Mouse (Mus musculus) small intestine, adult 2 months (tissue): ENCODE results near the gene Oosp2. TPM values are rescaled to one million over a fixed set of nuclear protein-coding genes. Genes with fewer than 3 reads are reported as not detected.

ENCODE experiments used
- H3K27ac ChIP-seq: fragments of 200-500 bp; 2 replicates; pipeline ENCODE4 v1.5.1; 2012; ENCODE audit warnings: low read depth, low read length, control low read depth, inconsistent platforms; ENCODE audit not compliant: insufficient read depth
- H3K27me3 ChIP-seq: fragments of 200-500 bp; 2 replicates; pipeline ENCODE4 v1.6.1; 2012; ENCODE audit warnings: mild to moderate bottlenecking, moderate library complexity, low read length, inconsistent platforms; ENCODE audit not compliant: control insufficient read depth, insufficient read depth
- H3K36me3 ChIP-seq: fragments of 200-500 bp; 2 replicates; pipeline ENCODE4 v1.6.1; 2012; ENCODE audit warnings: mild to moderate bottlenecking, low read length, control low read depth, inconsistent platforms; ENCODE audit not compliant: control insufficient read depth, insufficient read depth
- H3K4me1 ChIP-seq: fragments of 200-500 bp; 2 replicates; pipeline ENCODE4 v1.6.1; 2012; ENCODE audit warnings: low read length, inconsistent platforms, mixed read lengths; ENCODE audit not compliant: control insufficient read depth, insufficient read depth, insufficient read length
- H3K4me3 ChIP-seq: fragments of 200-500 bp; 2 replicates; pipeline ENCODE4 v1.5.1; 2012; ENCODE audit warnings: low read depth, mild to moderate bottlenecking, control low read depth, inconsistent platforms, low read length, moderate library complexity
- CTCF ChIP-seq: fragments of 200-500 bp; IDR thresholded peaks from 2 replicates; pipeline ENCODE4 v1.5.1; 2012; ENCODE audit warnings: low read depth, mild to moderate bottlenecking, control low read depth, inconsistent platforms, low read length, moderate library complexity, mixed read lengths; ENCODE audit not compliant: insufficient replicate concordance, insufficient read length; ENCODE audit errors: extremely low read depth
- POLR2A ChIP-seq: fragments of 200-500 bp; IDR thresholded peaks from 2 replicates; pipeline ENCODE4 v1.6.1; 2012; ENCODE audit warnings: low read depth, mild to moderate bottlenecking, control low read depth, inconsistent platforms, low read length, moderate library complexity
- WGBS: fragments of 180-500 bp; shearing (Covaris S2); methylation state at CpG from one replicate; pipeline ENCODE4 v1.1.7; 2018; 5-methylcytosine and 5-hydroxymethylcytosine counted together
- polyA plus RNA-seq: library from polyadenylated mRNA; depleted of rRNA; stranded (reverse); fragments of >200 nt; gene quantifications from 2 replicates; pipeline ENCODE4 v1.2.3, GENCODE M21; 2012

Gene Oosp2
- polyA plus RNA-seq, 1 experiment: not detected

DNA sequence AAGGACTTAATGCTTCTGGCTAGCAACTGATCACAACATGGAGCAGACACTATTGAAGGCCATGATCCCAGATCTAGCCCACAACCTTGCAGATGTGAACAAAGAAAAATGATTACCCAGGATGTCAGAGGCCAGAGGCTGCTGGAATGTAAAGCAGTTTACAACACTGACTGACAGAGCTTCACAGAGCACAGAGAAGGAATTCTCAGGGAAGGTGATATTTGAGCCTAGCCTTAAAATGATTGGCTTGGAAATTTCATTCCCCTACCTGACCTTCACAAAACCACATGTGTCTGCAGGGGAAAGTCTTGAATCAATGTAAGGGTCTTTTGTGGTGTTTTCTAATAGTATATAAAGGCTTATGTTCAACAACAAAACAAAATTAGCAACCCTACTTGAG, 35.6 kb downstream of the Oosp2 start:
- Histone ChIP-seq H3K27me3 (no peaks in the 10 kb centered on the region), H3K4me3 (no peak overlapping the region), H3K36me3 (no peaks in the 10 kb centered on the region), H3K4me1 (no peaks in the 10 kb centered on the region), H3K27ac (no peak overlapping the region)
- TF ChIP-seq POLR2A: no peak
- no peak for TF ChIP-seq CTCF

DNA sequence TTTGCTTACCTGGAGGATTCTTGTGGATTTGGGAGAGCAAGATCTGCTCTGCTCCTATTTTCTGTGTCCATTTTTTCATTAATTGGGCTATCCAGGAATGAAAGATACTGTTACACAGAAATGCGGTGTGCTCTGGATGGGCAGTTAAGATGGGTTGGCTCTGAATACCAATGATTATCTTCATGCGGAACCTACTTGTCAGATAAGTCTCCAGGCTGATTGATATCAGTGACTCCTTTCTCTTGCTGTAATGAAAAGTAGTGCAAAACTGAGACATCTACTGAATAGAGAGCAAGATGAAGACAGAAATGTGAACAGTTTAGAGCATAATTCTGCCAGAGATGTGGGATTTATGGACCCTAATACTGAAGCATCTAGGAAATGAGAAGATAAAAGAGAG, 36.8 kb downstream of the Oosp2 start, which contains the start of gene Ms4a2:
Ms4a2 (minus strand) TSS at position 169 of the 400 bp plus-strand sequence.
- Histone ChIP-seq H3K36me3 (no peaks in the 10 kb centered on the region), H3K27ac (no peak within 1 kb of the TSS), H3K27me3 (no peaks in the 10 kb centered on the region), H3K4me1 (no peaks in the 10 kb centered on the region), H3K4me3 (no peak within 1 kb of the TSS)
- 88% methylated on average over 2 of the region's 2 CpGs for WGBS
- TF ChIP-seq CTCF (no peak), POLR2A (no peak)

DNA sequence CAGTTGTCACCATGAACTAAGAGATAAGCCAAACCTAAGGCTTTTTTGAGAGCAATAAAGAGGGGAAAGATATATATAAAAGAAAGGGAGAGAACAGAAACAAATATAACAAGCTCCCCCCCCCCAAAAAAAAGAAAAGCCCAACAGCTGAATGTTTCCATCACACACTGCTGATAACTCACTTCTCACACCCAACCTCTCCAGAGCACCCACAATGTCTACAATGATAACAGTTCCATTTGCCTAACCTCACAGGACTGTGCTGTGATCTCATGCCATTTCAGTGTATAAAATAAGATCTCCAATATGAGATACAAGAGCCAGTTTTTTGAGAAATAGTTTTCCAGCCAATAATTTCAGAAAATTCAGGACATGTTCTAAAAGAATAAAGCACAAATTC, 42.4 kb downstream of the Oosp2 start:
- H3K27me3 ChIP-seq: no peaks in the 10 kb centered on the region; the same call in 1 of the 2 replicates
- no peak for TF ChIP-seq CTCF
- no peak for TF ChIP-seq POLR2A
- no peaks in the 10 kb centered on the region for H3K4me1 ChIP-seq
- H3K4me3 ChIP-seq: no peak overlapping the region
- H3K36me3 ChIP-seq: no peaks in the 10 kb centered on the region
- H3K27ac ChIP-seq: no peak overlapping the region

DNA sequence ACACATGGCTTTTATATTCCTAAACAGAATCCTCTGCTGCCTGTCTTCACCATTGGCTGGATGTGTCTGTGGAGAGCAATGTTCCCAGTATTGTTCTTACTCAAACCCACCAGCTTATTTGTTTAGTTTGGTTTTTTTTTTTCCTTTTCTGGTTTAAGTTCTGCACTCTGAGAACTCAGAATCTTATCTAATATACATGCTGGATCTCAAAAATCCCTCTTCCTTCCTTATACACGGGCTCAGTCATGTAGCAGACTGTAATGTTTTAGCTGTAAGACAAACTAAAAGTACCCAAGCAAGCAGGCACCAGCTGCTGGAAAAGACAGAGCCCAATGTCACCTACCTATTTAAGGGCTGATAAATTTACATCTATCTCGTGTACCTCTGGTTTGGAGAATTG, 45.6 kb downstream of the Oosp2 start:
- Histone ChIP-seq H3K36me3 (no peaks in the 10 kb centered on the region), H3K27ac (no peak overlapping the region), H3K27me3 (no peaks in the 10 kb centered on the region; the same call in 1 of the 2 replicates), H3K4me3 (no peak overlapping the region), H3K4me1 (no peaks in the 10 kb centered on the region)
- TF ChIP-seq CTCF (no peak), POLR2A (no peak)
- whole genome bisulfite sequencing: 50% methylated on average over 2 of the region's 2 CpGs

GRCm38 (mm10) chr19:11613776-11614443, 46.4 kb downstream of the Oosp2 start:
- no peaks in the 10 kb centered on the region for H3K36me3 ChIP-seq
- H3K4me3 ChIP-seq: no peak overlapping the region
- 59% methylated on average over 8 of the region's 8 CpGs for WGBS
- TF ChIP-seq POLR2A (no peak), CTCF (no peak)
- H3K27me3 ChIP-seq: no peaks in the 10 kb centered on the region; the same call in 1 of the 2 replicates
- H3K4me1 ChIP-seq: no peaks in the 10 kb centered on the region
- H3K27ac ChIP-seq: no peak overlapping the region

- TF ChIP-seq POLR2A: no peak
- no peak for TF ChIP-seq CTCF
- Histone ChIP-seq H3K4me3 (no peak overlapping the region), H3K27ac (no peak overlapping the region), H3K4me1 (no peaks in the 10 kb centered on the region), H3K36me3 (no peaks in the 10 kb centered on the region), H3K27me3 (no peaks in the 10 kb centered on the region; the same call in 1 of the 2 replicates)
- WGBS: 86% methylated on average over 1 of the region's 1 CpGs
These were observed 47.3 kb downstream of the Oosp2 start for GRCm38 (mm10) chr19:11613084-11613483.

DNA sequence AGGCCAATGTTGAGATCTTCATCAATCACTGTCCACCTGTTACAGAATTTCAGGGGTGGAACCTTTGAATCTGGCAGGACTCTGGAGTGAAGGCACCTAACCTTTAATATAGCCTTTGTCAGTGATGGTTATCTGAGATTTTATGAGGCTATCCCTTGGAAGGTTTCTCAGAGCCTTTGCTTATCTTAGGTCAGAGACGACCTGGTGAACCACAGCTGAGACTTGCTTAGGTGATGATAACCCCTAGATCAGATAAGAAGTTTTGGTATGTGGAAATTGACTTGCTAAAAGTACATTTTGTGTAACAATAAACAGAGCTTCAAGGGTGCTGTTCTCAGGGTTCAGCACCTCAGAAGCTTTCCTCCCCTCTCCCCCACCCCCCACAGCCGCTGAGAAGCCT, 48.1 kb downstream of the Oosp2 start:
- no peak overlapping the region for H3K4me3 ChIP-seq
- no peaks in the 10 kb centered on the region for H3K36me3 ChIP-seq
- WGBS: 34% methylated on average over 2 of the region's 2 CpGs
- no peaks in the 10 kb centered on the region; the same call in 1 of the 2 replicates for H3K27me3 ChIP-seq
- H3K4me1 ChIP-seq: no peaks in the 10 kb centered on the region
- TF ChIP-seq POLR2A (no peak), CTCF (no peak)
- H3K27ac ChIP-seq: no peak overlapping the region
